ENCODE assay signal across 8 mouse cellular contexts in the genomic region with DNA sequence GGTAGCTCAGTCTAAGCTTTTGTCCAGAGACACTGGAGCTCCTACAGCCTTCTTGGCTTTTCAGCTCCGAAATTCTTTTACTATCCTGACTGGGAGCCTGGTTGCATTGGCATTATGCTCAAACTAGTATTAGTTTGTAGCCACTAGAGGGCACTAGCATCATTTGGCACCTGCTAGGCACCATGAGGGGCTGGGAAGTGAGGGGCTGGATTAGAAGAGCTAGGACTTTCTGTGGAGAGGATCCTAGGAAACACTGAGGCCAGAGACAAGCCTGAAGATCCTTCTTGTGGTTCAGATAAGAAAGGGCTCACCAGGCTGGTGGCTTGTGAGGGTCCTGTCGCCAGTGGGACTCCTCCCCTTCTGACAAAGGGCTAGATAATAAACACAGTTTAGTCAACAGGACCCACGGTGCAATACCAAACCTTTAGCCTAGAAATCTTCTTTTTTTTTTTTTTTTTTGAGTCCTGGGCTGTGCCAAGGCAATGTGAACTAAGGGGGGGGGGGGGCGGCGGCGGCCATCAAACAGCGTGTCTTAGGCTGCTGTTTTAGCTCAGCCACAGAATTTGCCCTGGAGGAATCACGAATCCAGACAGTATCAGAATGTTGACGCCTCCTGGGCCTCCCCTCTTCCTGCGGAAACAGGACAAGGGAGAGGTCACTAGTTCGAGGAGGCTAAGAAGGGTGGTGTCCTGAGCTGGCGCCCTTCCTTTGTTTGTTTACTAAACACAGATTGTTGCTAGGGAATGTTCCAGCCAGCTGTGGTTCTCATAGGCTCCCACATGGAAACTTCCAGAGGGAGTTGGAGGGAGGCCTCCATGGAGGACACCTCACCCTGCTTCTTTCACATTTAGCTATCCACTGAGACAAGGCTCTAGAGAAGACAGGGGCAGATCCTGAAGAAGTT. TPM values are rescaled to one million over a fixed set of nuclear protein-coding genes. Genes with fewer than 3 reads are reported as not detected.
A peak's percentile ranks its signal among the peaks of the same experiment; 100 is the strongest.
DNase-seq lines count a peak whose midpoint lies in the region; ATAC-seq and TF ChIP-seq lines count a peak whose summit lies in the region.

No protein-coding gene starts in this region.

- peak; percentile 52 to 84 for TF ChIP-seq CTCF in CH12.LX (conservative IDR thresholded peaks at IDR 0.05 in 1 of 2, IDR thresholded peaks at IDR 0.05 in 1 of 2; ENCODE audit: low read depth in 2 of 2, low read length in 2 of 2)
- TF ChIP-seq CTCF in liver, adult 2 months (IDR thresholded peaks at IDR 0.05; ENCODE audit: low read depth, low read length), result peak; percentile 68
- peak; percentile 54; the same call in 1 of the 2 replicates for TF ChIP-seq CTCF in testis, adult 2 months (IDR thresholded peaks at IDR 0.05; ENCODE audit: control insufficient read depth, insufficient read depth, insufficient replicate concordance, low read depth, low read length)

- TF ChIP-seq RAD21 in CH12.LX (IDR thresholded peaks at IDR 0.05; ENCODE audit: low read depth, low read length), result peak; percentile 89

- DNase-seq in CH12.LX (ENCODE audit: extremely low read depth), result peak; percentile 53
- peak; percentile 83 for DNase-seq in brain, adult 2 months (ENCODE audit: low read depth, low spot score)
- peak; percentile 83 for DNase-seq in liver, adult 2 months (ENCODE audit: extremely low read depth, low read depth, low spot score)

- H3K27me3 ChIP-seq in CH12.LX (replicated peaks) (peaks cover 1% of the 10 kb centered on the region), myocyte (ENCODE audit: control insufficient read depth, insufficient read depth, insufficient read length) (no peaks in the 10 kb centered on the region)
- no peaks in the 10 kb centered on the region; the same call in 1 of the 2 replicates for H3K27me3 ChIP-seq in embryonic facial prominence, embryonic 15.5 days
- H3K27me3 ChIP-seq in heart, embryonic 12.5 days (replicated peaks), result no peaks in the 10 kb centered on the region
- H3K27me3 ChIP-seq in kidney, embryonic 14.5 days (ENCODE audit: control insufficient read depth, insufficient read depth, low read length), result no peaks in the 10 kb centered on the region
- no peaks in the 10 kb centered on the region for H3K27me3 ChIP-seq in liver, adult 2 months (ENCODE audit: control insufficient read depth, insufficient read depth, low read length)
- no peaks in the 10 kb centered on the region for H3K27me3 ChIP-seq in testis, adult 2 months (ENCODE audit: control insufficient read depth, insufficient read depth, low read length)

- H3K9me3 ChIP-seq in CH12.LX (replicated peaks; ENCODE audit: low read length), result no peaks in the 10 kb centered on the region
- H3K9me3 ChIP-seq in embryonic facial prominence, embryonic 15.5 days (replicated peaks), result no peaks in the 10 kb centered on the region
- no peaks in the 10 kb centered on the region for H3K9me3 ChIP-seq in heart, embryonic 12.5 days (replicated peaks)
- H3K9me3 ChIP-seq in kidney, embryonic 14.5 days (ENCODE audit: control insufficient read depth, low read length), result no peaks in the 10 kb centered on the region

- in situ Hi-C loops in CH12.LX (cut with MboI; ENCODE audit: low pct_ligation_motif_present, low pct_unique_long_range_greater_than_20kb, low sequenced_read_pairs), result loop anchor here (5.0 kb wide), 1 partner anchor 57 kb away; no protein-coding TSS in a partner anchor

- H3K4me3 ChIP-seq in CH12.LX (replicated peaks in 1 of 3; ENCODE audit: low read depth in 2 of 3, low read length in 2 of 3, poor library complexity in 1 of 3) (no peak overlapping the region), myocyte (no peak overlapping the region)
- H3K4me3 ChIP-seq in embryonic facial prominence, embryonic 15.5 days (replicated peaks), result no peak overlapping the region
- no peak overlapping the region for H3K4me3 ChIP-seq in heart, embryonic 12.5 days
- H3K4me3 ChIP-seq in kidney, embryonic 14.5 days (ENCODE audit: low read length), result no peak overlapping the region
- H3K4me3 ChIP-seq in liver, adult 2 months (ENCODE audit: insufficient read depth, low read depth, low read length), result peak overlapping the region; percentile 37
- peak overlapping the region; percentile 51 for H3K4me3 ChIP-seq in testis, adult 2 months (ENCODE audit: control insufficient read depth, low read depth, low read length)

- H3K4me1 ChIP-seq in CH12.LX (ENCODE audit: control insufficient read depth in 1 of 2, insufficient read depth in 2 of 2), result no peaks in the 10 kb centered on the region
- H3K4me1 ChIP-seq in embryonic facial prominence, embryonic 15.5 days, result peaks cover 8% of the 10 kb centered on the region
- peaks cover 13% of the 10 kb centered on the region for H3K4me1 ChIP-seq in heart, embryonic 12.5 days (replicated peaks)
- H3K4me1 ChIP-seq in kidney, embryonic 14.5 days (ENCODE audit: control insufficient read depth, insufficient read depth, low read length), result no peaks in the 10 kb centered on the region
- H3K4me1 ChIP-seq in liver, adult 2 months (ENCODE audit: control insufficient read depth, insufficient read depth, low read length), result peaks cover 7% of the 10 kb centered on the region
- peaks cover 6% of the 10 kb centered on the region; the same call in 1 of the 2 replicates for H3K4me1 ChIP-seq in testis, adult 2 months (ENCODE audit: control insufficient read depth, insufficient read depth, low read length)

- TF ChIP-seq EP300 in CH12.LX (IDR thresholded peaks at IDR 0.05; ENCODE audit: low read length), result no peak

- H3K4me2 ChIP-seq in CH12.LX (ENCODE audit: insufficient read depth, low read depth, poor library complexity, severe bottlenecking) (0 out of 2 replicates have a peak overlapping the region, but pooled peaks have one; percentile 16), myocyte (ENCODE audit: low read depth) (peak overlapping the region; percentile 9)
- peak overlapping the region; percentile 38 for H3K4me2 ChIP-seq in embryonic facial prominence, embryonic 15.5 days (replicated peaks)
- peak overlapping the region; percentile 53 for H3K4me2 ChIP-seq in heart, embryonic 12.5 days
- no peak overlapping the region; the same call in 1 of the 2 replicates for H3K4me2 ChIP-seq in kidney, embryonic 14.5 days (replicated peaks; ENCODE audit: low read depth, low read length)

- peak; percentile 77; the same call in 1 of the 2 replicates for ATAC-seq in embryonic facial prominence, embryonic 15.5 days (ENCODE audit: insufficient number of reproducible peaks, low FRiP score, low TSS enrichment, low read depth)
- peak; percentile 91 for ATAC-seq in heart, embryonic 12.5 days (ENCODE audit: insufficient number of reproducible peaks, low FRiP score)
- ATAC-seq in kidney, embryonic 14.5 days (ENCODE audit: low FRiP score, low TSS enrichment), result peak; percentile 81

- H3K79me2 ChIP-seq in CH12.LX (replicated peaks; ENCODE audit: control insufficient read depth, extremely low read depth, insufficient read depth, poor library complexity, severe bottlenecking) (no peaks in the 10 kb centered on the region), myocyte (ENCODE audit: control insufficient read depth, insufficient read depth) (no peaks in the 10 kb centered on the region)
- H3K79me2 ChIP-seq in liver, adult 2 months (ENCODE audit: control insufficient read depth, insufficient read depth, low read length), result no peaks in the 10 kb centered on the region

- TF ChIP-seq POLR2A in CH12.LX (IDR thresholded peaks at IDR 0.05; ENCODE audit: low read depth, low read length) (no peak), myocyte (IDR thresholded peaks at IDR 0.05; ENCODE audit: insufficient read length, low read depth) (no peak)
- TF ChIP-seq POLR2A in liver, adult 2 months (IDR thresholded peaks at IDR 0.05; ENCODE audit: extremely low read depth, insufficient read depth, low read length), result no peak
- TF ChIP-seq POLR2A in testis, adult 2 months (IDR thresholded peaks at IDR 0.05; ENCODE audit: control insufficient read depth, low read depth, low read length), result no peak

- H3K27ac ChIP-seq in CH12.LX (ENCODE audit: insufficient read depth, low read depth), result no peak overlapping the region
- H3K27ac ChIP-seq in embryonic facial prominence, embryonic 15.5 days (replicated peaks), result no peak overlapping the region
- peak overlapping the region; percentile 77 for H3K27ac ChIP-seq in heart, embryonic 12.5 days (ENCODE audit: poor library complexity, severe bottlenecking)
- H3K27ac ChIP-seq in kidney, embryonic 14.5 days (ENCODE audit: low read depth, low read length), result no peak overlapping the region
- H3K27ac ChIP-seq in liver, adult 2 months (replicated peaks; ENCODE audit: insufficient read depth, low read depth, low read length), result peak overlapping the region; percentile 64
- 0 out of 2 replicates have a peak overlapping the region, but pooled peaks have one; percentile 32 for H3K27ac ChIP-seq in testis, adult 2 months (ENCODE audit: control insufficient read depth, insufficient read depth, low read depth, low read length)

- H3ac ChIP-seq in myocyte (ENCODE audit: control insufficient read depth, insufficient read length), result no peak overlapping the region

- H3K36me3 ChIP-seq in CH12.LX (replicated peaks in 1 of 2; ENCODE audit: control insufficient read depth in 1 of 2, insufficient read depth in 1 of 2, low read length in 1 of 2) (no peaks in the 10 kb centered on the region), myocyte (ENCODE audit: control insufficient read depth, insufficient read depth) (no peaks in the 10 kb centered on the region)
- H3K36me3 ChIP-seq in embryonic facial prominence, embryonic 15.5 days, result no peaks in the 10 kb centered on the region
- no peaks in the 10 kb centered on the region for H3K36me3 ChIP-seq in heart, embryonic 12.5 days
- H3K36me3 ChIP-seq in kidney, embryonic 14.5 days (ENCODE audit: control insufficient read depth, insufficient read depth, low read length), result no peaks in the 10 kb centered on the region
- no peaks in the 10 kb centered on the region for H3K36me3 ChIP-seq in liver, adult 2 months (ENCODE audit: control insufficient read depth, insufficient read depth, low read length)
- no peaks in the 10 kb centered on the region for H3K36me3 ChIP-seq in testis, adult 2 months (ENCODE audit: control insufficient read depth, insufficient read depth, low read length)

- H3K9ac ChIP-seq in CH12.LX (ENCODE audit: insufficient read depth, low read depth), result no peak overlapping the region
- H3K9ac ChIP-seq in embryonic facial prominence, embryonic 15.5 days, result no peak overlapping the region
- H3K9ac ChIP-seq in heart, embryonic 12.5 days, result no peak overlapping the region
- H3K9ac ChIP-seq in kidney, embryonic 14.5 days (ENCODE audit: low read depth, low read length), result no peak overlapping the region
- peak overlapping the region; percentile 37 for H3K9ac ChIP-seq in liver, adult 2 months (ENCODE audit: low read depth, low read length)

- dilution Hi-C loops in CH12.LX (cut with MboI; ENCODE audit: extremely low pct_ligation_motif_present, extremely low pct_unique_long_range_greater_than_20kb, low sequenced_read_pairs), result no loop called here

- WGBS in embryonic facial prominence, embryonic 15.5 days, result 17% methylated on average over 12 of the region's 12 CpGs
- WGBS in heart, embryonic 12.5 days, result 13% methylated on average over 12 of the region's 12 CpGs
- WGBS in kidney, embryonic 14.5 days, result 34% methylated on average over 12 of the region's 12 CpGs
- 13% methylated on average over 12 of the region's 12 CpGs for WGBS in liver, adult 2 months

RNA-seq across cellular contexts. Expression of a gene that starts 7.1 kb away (rescaled TPM):
- total RNA-seq in CH12.LX (2012; rRNA removed) (not detected in 2 replicates), CH12.LX (2014; rRNA removed) (not detected in 2 replicates)
- polyA plus RNA-seq in CH12.LX (2012; ENCODE audit: insufficient read length, low read depth) (not detected in 2 replicates), myocyte (2012; fragmentation: generic; extraction: Trizol) (not detected)
- not detected in 2 replicates for polyA plus RNA-seq in embryonic facial prominence, embryonic 15.5 days (2015; fragmentation: Nextera tagmentation; extraction: Ambion mirVana)
- polyA plus RNA-seq in heart, embryonic 12.5 days (2016; fragmentation: Nextera tagmentation; extraction: Ambion mirVana), result not detected in 2 replicates
- polyA plus RNA-seq in kidney, embryonic 14.5 days (2014; fragmentation: Nextera tagmentation; extraction: Ambion mirVana), result not detected in 2 replicates
- not detected in 2 replicates for total RNA-seq in liver, adult 2 months (2014; rRNA removed)
- not detected in 2 replicates for polyA plus RNA-seq in liver, adult 2 months (2012; rRNA removed)
- polyA plus RNA-seq in testis, adult 2 months (2012; rRNA removed), result 40.2 and 44.3 TPM in 2 replicates

RNA-seq across cellular contexts. Expression of a gene that starts 33.2 kb away (rescaled TPM):
- total RNA-seq in CH12.LX (2012; rRNA removed), result 28.0 and 30.6 TPM in 2 replicates
- total RNA-seq in CH12.LX (2014; rRNA removed), result 32.5 and 38.7 TPM in 2 replicates
- 43.4 and 62.0 TPM in 2 replicates for polyA plus RNA-seq in CH12.LX (2012; ENCODE audit: insufficient read length, low read depth)
- 48.2 and 53.4 TPM in 2 replicates for polyA plus RNA-seq in embryonic facial prominence, embryonic 15.5 days (2015; fragmentation: Nextera tagmentation; extraction: Ambion mirVana)
- 39.8 and 41.0 TPM in 2 replicates for polyA plus RNA-seq in heart, embryonic 12.5 days (2016; fragmentation: Nextera tagmentation; extraction: Ambion mirVana)
- 41.9 and 47.7 TPM in 2 replicates for polyA plus RNA-seq in kidney, embryonic 14.5 days (2014; fragmentation: Nextera tagmentation; extraction: Ambion mirVana)
- total RNA-seq in liver, adult 2 months (2014; rRNA removed), result 8.0 and 8.5 TPM in 2 replicates
- polyA plus RNA-seq in liver, adult 2 months (2012; rRNA removed), result 6.0 and 9.1 TPM in 2 replicates
- polyA plus RNA-seq in myocyte (2012; fragmentation: generic; extraction: Trizol), result 15.8 TPM
- polyA plus RNA-seq in testis, adult 2 months (2012; rRNA removed), result 49.1 and 50.8 TPM in 2 replicates

RNA-seq across cellular contexts. Expression of a gene that starts 33.2 kb away (rescaled TPM):
- 42.3 and 55.6 TPM in 2 replicates for total RNA-seq in CH12.LX (2012; rRNA removed)
- total RNA-seq in CH12.LX (2014; rRNA removed), result 94.5 and 100 TPM in 2 replicates
- 87.0 and 93.2 TPM in 2 replicates for polyA plus RNA-seq in CH12.LX (2012; ENCODE audit: insufficient read length, low read depth)
- polyA plus RNA-seq in embryonic facial prominence, embryonic 15.5 days (2015; fragmentation: Nextera tagmentation; extraction: Ambion mirVana), result 26.2 and 28.2 TPM in 2 replicates
- 36.7 and 37.7 TPM in 2 replicates for polyA plus RNA-seq in heart, embryonic 12.5 days (2016; fragmentation: Nextera tagmentation; extraction: Ambion mirVana)
- 44.1 and 54.9 TPM in 2 replicates for polyA plus RNA-seq in kidney, embryonic 14.5 days (2014; fragmentation: Nextera tagmentation; extraction: Ambion mirVana)
- 0.37 and 1.2 TPM in 2 replicates for total RNA-seq in liver, adult 2 months (2014; rRNA removed)
- 0.20 and 0.24 TPM in 2 replicates for polyA plus RNA-seq in liver, adult 2 months (2012; rRNA removed)
- polyA plus RNA-seq in myocyte (2012; fragmentation: generic; extraction: Trizol), result 3.4 TPM
- polyA plus RNA-seq in testis, adult 2 months (2012; rRNA removed), result 4.1 and 5.0 TPM in 2 replicates

RNA-seq across cellular contexts. Expression of a gene that starts 38.4 kb away (rescaled TPM):
- total RNA-seq in CH12.LX (2012; rRNA removed) (0.04 and 0.08 TPM in 2 replicates), CH12.LX (2014; rRNA removed) (0.05 and 0.11 TPM in 2 replicates)
- polyA plus RNA-seq in CH12.LX (2012; ENCODE audit: insufficient read length, low read depth) (not detected in 2 replicates), myocyte (2012; fragmentation: generic; extraction: Trizol) (not detected)
- 1.6 and 2.0 TPM in 2 replicates for polyA plus RNA-seq in embryonic facial prominence, embryonic 15.5 days (2015; fragmentation: Nextera tagmentation; extraction: Ambion mirVana)
- polyA plus RNA-seq in heart, embryonic 12.5 days (2016; fragmentation: Nextera tagmentation; extraction: Ambion mirVana), result 3.4 and 3.8 TPM in 2 replicates
- polyA plus RNA-seq in kidney, embryonic 14.5 days (2014; fragmentation: Nextera tagmentation; extraction: Ambion mirVana), result 0.31 and 0.55 TPM in 2 replicates
- 7.9 and 9.8 TPM in 2 replicates for total RNA-seq in liver, adult 2 months (2014; rRNA removed)
- polyA plus RNA-seq in liver, adult 2 months (2012; rRNA removed), result 2.7 and 2.9 TPM in 2 replicates
- polyA plus RNA-seq in testis, adult 2 months (2012; rRNA removed), result 0.55 and 0.68 TPM in 2 replicates

Comparison
In these comparisons a context has a peak if more than half of its experiments do, and no peak if none do; other contexts are left out.
1. H3K27ac ChIP-seq: peak in heart, embryonic 12.5 days (single experiment), liver, adult 2 months (single experiment) and testis, adult 2 months (single experiment); none in CH12.LX (single experiment), embryonic facial prominence, embryonic 15.5 days (single experiment) and kidney, embryonic 14.5 days (single experiment).
2. H3K4me3 ChIP-seq: peak in liver, adult 2 months (single experiment) and testis, adult 2 months (single experiment); none in CH12.LX (0 of 3), embryonic facial prominence, embryonic 15.5 days (single experiment), heart, embryonic 12.5 days (single experiment), kidney, embryonic 14.5 days (single experiment) and myocyte (single experiment).
3. RNA of a gene that starts 7.1 kb away (polyA plus RNA-seq): 40.2 to 44.3 TPM in testis, adult 2 months; not detected in embryonic facial prominence, embryonic 15.5 days, not detected in CH12.LX, not detected in heart, embryonic 12.5 days, not detected in kidney, embryonic 14.5 days, not detected in liver, adult 2 months and not detected in myocyte (single experiment); every median in the first group is over 10 times any median in the second.
4. Peak in every context shown above with its lines, with median percentiles within 50 percentile points of each other: DNase-seq, CTCF ChIP-seq and ATAC-seq.